Mouse (Mus musculus) urinary bladder, adult 18-20 months (tissue): Measurements from ENCODE around the gene C1qtnf4.
"Not testable (repeated sequence)": the region's sequence is repeated elsewhere in the genome, so short reads cannot be mapped to it uniquely, and the experiment has no call there.

ENCODE experiments used
- DNase-seq, 2 experiments: peaks; one replicate each; pipeline ENCODE4 v3.0.0; 2022; ENCODE audit warnings: low spot score in 2 of 2, mixed read lengths in 2 of 2

Gene C1qtnf4

DNA sequence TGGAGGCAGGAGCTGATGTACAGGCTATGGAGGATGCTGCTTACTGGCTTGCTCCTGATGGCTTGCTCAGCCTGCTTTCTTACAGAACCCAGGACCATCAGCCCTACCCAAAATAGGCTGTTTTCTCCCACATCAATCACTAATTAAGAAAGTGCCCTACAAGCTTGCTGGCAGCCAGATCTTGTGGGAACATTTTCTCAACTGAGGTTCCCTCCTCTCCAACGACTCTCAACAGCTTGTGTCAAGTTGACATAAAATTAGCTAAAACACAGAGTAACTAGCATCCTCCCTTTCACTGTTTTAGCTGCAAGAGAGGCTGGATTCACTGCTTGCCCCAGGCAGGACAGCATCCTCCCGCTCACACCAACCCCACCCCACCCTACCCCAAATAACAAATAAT is 3.8 kb upstream of the C1qtnf4 start:
- no peak for DNase-seq

DNA sequence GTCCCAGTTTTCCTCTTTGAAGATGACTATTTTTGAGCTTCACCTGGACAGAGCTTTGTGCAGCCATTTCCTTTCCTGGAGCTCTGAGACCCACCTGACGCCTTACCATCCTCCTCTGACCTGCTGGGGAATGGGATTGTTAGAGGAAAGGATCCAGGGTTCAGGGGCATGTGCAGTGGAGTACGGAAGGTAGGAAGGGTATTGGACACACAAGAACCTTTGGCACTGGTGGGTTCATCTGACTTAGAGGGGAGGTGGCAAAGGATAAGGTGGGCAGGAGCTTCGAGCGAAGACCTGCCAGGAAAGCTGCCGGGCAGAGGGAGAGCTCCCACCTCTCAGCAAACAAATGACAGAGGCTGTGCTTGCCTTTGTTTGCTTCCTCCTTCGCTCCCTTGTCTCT is 776 bp downstream of the C1qtnf4 start:
- no peak for DNase-seq

DNA sequence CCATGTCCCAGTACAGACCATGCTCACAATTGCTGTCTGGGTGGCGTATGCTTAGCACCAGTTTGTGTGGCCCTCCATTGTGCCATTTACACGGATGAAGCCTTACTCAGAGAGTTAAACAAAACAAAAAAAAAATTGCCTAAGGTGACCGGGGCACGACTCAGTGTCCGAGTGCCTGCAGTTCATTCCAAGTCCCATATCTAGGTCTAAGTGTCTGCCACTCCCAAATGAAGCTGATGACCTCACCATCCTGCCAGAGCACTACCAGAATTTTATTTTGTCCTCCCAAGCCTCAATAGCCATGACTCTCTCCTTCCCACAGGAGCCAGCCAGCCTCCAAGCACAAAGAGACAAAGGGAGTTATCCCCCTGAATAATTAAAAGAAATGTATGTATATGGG is 2.0 kb downstream of the C1qtnf4 start:
- DNase-seq, result no peak

DNA sequence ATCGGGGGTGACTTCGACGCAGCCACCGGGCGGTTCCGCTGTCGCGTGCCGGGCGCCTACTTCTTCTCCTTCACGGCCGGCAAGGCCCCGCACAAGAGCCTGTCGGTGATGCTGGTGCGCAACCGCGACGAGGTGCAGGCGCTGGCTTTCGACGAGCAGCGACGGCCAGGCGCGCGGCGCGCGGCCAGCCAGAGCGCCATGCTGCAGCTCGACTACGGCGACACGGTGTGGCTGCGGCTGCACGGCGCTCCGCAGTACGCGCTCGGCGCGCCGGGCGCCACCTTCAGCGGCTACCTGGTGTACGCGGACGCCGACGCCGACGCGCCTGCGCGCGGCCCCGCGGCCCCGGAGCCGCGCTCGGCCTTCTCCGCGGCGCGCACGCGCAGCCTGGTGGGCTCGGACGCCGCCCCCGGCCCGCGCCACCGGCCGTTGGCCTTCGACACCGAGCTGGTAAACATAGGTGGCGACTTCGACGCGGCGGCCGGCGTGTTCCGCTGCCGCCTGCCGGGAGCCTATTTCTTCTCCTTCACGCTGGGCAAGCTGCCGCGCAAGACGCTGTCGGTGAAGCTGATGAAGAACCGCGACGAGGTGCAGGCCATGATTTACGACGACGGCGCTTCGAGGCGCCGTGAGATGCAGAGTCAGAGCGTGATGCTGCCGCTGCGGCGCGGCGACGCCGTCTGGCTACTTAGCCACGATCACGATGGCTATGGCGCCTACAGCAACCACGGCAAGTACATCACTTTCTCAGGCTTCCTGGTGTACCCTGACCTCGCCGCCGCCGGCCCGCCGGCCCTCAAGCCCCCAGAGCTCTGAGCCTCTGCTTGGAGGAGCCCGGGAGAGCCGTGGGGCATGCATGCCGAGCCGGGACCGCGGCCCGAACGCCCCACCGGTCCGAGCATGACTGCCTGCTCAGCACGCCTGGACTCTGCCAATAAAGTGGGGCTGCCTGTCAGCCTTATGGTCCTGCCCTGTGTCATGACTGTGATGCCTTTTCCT is 4.2 kb downstream of the C1qtnf4 start:
- peak in 1 of 2 experiments; percentile 54 for DNase-seq

DNA sequence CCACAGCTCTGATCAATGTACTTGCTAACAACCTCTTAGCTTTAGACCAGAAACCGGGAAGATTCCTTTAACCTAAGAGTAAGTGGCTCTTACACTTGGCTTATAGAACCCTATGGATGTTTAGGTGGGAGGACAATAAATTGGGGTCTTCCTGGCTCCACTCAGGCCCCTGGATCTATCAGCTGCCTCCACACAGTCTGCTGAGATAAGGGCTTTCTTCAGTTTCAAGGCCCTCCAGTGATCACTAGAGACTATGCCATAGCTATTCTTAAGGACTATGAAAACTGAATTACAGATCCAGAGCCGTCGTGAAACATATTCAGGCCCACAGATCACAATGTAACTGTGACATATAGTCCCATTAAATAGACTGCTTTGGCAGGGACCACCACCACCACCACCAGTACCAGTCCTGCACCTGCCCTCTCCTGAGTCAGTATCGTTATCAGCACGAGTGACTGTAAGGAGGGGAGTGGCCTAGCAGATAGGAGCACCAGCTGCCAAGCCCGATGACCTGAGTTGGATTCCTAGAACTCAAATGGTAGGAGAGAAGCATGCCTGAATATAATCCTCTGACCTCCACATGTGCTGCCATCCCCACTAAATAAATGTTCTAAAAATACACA is 8.1 kb downstream of the C1qtnf4 start:
- DNase-seq, result no peak

DNA sequence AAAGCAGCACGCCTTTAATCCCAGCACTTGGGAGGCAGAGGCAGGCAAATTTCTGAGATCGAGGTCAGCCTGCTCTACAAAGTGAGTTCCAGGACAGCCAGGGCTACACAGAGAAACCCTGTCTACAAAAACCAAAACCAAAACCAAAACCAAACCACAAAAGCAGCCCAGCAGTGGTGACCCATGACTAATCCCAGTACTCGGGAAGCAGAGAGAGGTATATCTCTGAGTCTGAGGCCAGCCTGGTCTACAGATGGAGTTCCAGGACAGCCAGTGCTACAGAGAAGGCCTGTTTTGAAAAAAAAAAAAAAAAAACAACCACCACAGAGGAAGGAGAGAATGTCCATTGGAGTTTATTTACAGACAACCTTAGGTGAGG is 8.6 kb downstream of the C1qtnf4 start:
- not testable (repeated sequence) for DNase-seq

DNA sequence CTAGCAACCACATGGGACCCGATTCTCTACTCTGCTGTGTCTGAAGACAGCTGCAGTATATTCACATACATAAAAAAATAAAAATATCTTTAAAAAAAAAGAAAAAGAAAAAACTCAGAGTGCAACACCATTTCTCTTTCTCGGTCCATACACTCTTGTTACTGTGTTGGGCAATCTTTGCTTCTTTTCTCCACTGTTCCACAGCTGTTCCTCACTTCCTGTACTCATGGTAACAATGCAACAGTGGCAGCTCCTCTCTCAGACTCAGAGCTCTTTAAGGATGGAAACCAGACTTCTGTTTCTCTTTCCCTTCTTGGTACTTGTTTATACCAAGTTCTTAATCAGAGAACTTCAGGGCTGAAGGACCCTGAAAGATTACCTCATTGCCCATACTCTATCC is 17.7 kb downstream of the C1qtnf4 start:
- no peak for DNase-seq

DNA sequence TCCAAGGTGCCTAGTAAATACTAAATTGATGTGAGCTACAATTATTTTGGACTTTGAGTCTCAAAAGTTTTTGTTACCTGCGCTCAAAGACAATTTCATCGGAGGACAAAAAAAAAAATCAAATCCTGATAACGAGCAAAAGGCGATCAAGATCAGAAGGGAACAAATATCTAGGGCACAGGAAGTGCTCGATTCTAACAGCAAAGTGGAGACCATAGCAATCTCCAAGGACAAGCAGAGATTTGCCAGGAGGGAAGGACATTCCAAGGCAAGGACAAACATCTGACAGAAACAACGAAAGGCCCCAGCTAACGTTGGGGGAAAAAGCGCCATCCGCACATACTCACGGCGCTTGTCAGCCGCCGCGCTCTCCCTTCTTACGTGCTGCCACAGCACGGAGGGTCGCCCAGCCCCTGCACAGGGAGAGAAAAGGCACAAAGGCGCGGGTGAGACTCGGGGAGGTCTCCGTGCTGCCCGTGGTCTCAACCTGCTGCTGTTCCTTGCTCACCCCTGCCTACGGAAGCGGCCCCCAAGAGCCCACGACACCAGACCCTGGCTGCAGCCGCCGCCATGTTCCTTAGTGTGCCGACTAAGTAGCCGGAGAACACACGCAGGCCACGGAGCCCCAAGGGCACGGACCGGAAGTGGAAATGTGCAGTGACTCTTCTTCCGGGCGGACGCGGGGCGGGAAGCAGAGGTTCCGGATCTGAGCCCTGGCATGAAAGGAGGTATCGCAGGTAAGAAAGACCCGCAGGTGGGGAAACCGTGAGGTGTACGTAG is 18.6 kb downstream of the C1qtnf4 start, which contains the start of the genes Kbtbd4 and Ndufs3:
Gene Kbtbd4, plus strand, starts transcription at position 665 of the 780 bp plus-strand sequence.
Gene Ndufs3, minus strand, starts transcription at position 752 of the 780 bp plus-strand sequence.
- DNase-seq, result peak; percentile 81 to 88

DNA sequence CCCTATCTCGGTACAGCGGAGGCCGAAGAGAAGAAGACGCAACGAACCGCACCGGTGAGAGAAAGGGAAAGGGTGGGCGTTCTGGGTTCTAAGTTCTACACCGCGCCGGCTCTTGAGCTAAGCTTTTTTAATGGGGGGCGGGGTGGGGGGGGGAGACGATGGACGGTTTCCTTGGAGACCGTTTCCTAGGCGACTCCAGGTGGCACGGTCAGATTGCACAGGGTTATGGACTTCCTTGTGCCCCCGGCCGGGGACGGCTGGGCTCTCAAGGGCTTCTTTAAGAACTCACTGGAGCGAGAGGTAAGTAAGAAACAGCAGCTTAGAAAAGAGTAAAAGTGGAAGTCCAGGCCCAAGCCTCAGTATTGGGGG is 19.2 kb downstream of the C1qtnf4 start:
- DNase-seq, result no peak

DNA sequence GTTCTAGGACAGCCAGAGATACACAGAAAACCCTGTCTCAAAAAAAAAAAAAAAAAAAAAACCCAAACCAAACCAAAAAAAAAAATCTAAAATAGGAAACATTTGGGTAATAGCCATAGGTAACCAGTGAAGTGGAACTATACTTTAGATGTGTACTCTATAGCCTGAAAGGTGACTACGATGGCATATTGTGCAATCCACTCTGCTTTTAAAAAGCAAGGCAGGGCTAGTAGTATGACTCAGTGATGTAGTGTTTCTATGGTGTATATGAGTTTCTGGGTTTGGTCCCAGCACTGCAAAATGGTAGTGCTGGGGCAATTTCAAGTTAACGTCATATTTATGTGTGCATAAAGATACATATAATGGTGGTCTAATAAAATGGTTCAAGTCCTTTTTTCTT is 21.1 kb downstream of the C1qtnf4 start:
- DNase-seq, result no peak

DNA sequence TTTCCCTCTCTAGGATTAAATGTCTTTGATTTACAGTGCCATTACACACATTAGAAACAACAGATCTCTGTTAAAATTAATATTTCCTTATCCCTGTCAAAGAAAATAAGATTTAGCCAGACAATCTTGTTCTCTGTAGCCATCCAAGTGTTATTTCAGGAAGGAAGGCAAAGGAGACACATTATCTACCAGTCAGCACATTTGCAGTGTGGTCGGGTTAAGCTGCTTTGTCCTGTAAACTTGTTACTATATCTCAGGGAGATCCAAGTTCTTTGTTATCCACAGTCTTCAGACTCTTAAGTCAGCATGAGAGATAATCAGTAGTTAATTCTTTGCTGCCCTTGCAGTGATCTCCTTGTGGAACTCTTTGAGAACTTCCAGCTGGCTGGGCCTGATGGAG is 25.2 kb downstream of the C1qtnf4 start:
- DNase-seq, result no peak

DNA sequence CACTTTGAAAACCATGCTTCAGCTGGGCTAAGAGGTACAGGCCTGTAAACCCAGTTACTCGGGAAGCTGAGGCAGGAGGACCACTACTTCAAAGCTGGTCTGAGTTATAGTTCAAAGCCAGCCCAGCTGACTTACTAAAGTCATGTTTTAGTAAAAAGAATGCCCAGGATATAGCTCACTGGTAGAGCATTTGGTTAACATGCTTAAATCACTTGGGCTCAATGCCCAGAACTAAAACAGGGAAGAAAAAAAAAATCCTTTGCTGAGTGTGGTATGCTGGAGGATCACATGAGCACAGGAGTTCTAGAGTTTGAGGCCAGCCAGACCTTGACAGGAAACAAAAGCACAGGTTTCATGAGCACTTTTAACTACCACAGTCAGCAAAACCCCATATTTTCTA is 26.0 kb downstream of the C1qtnf4 start:
- no peak for DNase-seq

DNA sequence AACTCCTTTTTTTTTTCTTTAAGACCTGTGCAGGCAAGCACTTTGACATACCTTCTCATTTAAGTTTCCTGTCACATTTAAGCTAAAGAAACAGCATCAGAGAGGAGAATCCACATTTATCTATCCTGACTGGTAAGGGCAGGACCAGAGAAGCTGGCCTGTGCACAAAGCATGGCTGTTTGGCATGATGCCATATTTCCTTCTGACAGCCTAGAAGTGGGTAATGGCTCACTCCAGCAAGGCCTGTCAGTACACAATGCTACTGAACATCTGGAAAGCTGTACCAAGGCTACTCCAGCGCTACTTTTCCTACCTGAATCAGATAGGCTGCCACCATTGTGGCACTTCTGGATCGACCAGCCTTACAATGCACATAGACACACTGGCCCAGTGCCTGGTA is 28.0 kb downstream of the C1qtnf4 start:
- no peak for DNase-seq

DNA sequence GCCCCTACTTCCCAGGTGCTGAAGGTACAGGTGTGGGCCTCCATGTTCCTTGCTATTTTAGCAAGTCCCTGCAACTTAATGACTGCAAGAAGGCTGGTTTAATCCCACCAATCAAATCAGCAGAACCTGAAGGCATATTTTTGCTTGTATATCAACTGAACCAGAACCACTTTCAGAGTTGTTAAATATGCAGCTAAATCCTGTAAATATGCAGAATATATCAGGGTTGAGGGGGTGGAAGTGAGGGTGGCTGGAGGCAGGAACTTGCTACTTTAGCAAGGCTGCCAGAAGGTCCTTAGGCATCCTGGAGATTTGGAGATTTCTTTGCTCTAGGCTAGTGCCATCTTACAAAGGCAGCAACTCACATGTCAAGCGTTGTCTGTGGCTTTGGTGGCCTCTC is 29.9 kb downstream of the C1qtnf4 start:
- no peak for DNase-seq

DNA sequence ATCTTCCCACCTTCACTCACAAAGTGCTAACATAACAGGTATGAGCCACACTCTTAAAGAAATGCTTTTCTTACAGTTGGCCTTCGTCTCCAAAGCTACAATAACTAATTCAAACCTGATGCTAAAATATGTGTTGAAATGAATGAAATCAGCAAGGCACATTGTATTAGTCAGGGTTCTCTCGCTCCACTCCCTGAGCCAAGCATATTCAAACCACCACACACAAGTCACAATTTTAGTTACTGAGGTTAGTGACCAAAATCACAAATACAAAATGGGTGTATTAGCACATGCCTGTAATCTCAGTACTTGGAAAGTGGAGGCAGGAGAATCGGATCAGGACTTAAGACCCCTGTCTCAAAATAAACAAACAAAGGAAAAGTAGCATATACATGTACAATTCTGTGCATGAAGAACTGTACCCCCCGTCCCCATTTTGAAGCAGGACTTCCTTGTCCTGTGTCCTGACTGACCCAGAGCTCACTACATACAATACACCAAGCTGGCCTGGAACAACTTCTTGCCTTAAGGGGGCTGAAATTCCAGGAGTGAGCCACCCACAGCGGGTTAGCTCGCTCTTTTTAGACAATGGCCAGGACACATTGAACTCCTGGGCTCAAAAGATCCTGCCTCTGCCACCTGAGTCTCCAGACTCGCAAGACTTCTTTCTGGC is 31.0 kb downstream of the C1qtnf4 start:
- DNase-seq, result no peak

DNA sequence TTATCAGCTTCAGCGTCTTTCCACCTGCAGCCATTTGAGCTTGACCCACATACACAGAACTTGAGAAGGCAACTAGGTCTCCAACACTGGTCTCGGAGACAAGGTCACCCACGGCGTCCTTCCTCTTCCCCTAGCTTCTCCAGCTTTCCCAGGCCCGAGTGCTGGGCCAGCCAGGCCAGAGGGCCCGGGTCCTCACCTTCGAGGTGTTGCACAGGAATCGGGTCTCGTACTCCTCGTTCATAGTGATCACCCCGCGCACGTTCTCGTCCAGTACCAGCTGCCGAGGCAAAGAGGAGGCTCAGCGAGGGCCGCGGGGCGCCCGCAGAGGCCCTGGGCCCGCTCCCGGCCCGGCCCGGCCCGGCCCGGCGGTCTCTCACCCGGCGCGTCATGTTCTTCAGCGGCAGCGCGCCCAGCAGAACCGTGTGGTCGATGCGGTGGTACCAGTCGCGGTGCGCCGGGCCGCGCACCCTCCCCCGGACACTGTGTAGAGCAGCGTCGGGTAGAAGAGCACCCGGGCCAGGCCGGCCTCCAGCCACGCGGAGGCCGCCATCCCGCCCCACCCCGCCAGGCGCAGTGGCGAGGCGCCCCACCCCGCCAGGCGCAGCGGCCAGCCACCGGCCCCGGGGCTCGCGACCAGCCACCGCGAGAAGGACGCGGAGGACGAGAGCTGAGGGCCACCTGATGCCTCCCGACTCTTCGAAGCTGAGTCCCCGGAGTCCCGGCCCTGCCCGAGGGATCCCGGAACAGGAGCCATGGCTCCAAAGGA is 31.8 kb downstream of the C1qtnf4 start:
- peak; percentile 57 to 74 for DNase-seq

DNA sequence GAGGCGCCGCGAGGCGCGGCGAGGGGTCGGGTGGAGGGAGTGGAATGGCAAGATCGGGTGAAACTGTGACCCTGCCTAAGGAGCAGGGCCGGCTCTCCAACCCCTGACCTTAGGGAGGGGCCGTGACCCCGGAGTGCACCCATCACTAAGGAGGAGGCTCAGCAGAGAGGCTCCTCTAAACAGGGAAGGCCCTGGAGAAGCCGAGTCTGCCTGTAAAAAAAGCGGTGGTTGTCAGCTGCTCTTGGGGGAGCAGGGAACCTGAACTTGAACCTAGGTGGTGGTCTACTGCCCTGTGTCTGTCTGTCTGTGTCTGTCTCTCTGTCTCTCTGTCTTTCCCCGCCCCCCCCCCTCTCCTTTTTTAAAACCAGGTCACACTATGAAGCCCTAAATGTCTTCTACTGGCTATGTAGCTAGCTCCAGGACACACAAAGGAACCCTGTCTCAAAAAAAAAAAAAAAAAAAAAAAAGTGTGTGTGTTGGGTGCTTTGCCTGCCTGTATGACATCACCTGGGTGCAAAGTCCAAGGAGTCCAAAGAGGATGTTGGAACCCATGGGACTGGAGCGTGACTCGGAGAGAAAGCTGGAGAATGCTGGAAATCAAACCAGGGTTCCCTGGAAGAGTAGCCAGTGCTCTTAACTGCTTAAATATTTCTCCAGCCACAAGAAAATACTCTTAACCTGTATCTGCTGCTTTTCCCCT is 32.5 kb downstream of the C1qtnf4 start:
- no peak for DNase-seq

DNA sequence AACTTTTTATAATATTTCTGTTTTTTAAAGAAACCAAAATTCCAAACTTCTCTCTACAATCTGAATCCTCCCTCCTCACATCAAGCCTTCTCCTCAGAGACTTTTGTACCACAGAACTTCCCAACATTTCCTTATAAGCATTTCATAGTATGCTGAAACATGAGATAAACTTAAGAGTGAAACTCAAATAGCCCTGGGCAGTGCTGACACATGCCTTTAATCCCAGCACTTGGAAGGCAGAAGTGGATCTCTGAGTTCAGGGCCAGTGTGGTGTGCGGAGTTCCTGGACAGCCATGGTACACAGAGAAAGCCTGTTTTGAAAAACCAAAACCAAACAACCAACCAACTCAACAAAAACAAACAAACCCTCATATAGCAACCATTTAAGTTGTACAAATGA is 35.5 kb downstream of the C1qtnf4 start:
- DNase-seq, result no peak

DNA sequence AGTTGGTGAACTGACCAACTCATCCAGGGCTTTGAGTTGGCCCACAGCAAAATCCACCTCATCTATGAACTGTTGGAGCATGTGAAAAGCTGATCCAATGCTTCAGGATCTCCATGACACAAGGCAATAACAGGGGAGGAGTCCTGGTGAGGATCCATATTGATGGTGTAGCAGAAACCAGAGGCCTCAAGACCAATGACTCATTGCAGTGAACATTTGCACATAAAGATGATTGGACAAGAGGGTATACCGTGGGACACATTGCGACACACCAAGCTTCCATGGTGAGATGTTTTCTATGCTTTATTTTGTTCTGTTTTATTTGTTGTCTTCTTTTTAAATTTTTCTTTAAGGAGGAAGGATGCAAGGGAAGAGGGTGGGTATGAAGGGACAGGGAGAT is 37.0 kb downstream of the C1qtnf4 start:
- no peak for DNase-seq

DNA sequence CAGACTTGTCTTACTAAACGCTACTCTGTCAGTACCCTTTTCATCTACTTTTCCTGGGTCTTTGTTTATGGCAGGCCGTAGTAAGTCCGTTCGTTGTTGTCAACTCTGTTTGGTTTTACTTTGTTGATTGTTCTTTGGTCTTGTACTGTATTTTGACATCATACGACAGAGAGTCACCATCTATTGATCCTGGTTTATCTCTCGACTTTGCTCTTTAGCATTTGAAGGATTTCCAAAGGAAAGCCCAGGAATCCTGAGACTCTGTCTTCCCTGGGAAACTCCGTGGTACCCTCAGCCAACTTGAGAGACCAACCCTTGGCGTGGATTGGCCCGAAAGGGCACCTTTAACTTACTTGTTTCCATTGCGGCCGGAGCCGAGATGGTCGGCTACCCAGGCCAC is 42.9 kb downstream of the C1qtnf4 start:
- no peak for DNase-seq
